Mouse (Mus musculus) forebrain, embryonic 15.5 days (tissue): ENCODE data around the gene Prnd. TPM values are rescaled to one million over a fixed set of nuclear protein-coding genes. Genes with fewer than 3 reads are reported as not detected.

Experiments
- ATAC-seq: fragments of 200-750 bp; cut with Nextera tagmentation; replicated peaks from 2 replicates; pipeline ENCODE4 v1.8.0; 2017; ENCODE audit warnings: mild to moderate bottlenecking, moderate TSS enrichment, moderate library complexity
- H3K27ac ChIP-seq: fragments of 300-500 bp; sonication (generic); replicated peaks from 2 replicates; pipeline ENCODE4 v1.5.1; 2015; ENCODE audit warnings: mild to moderate bottlenecking, inconsistent platforms
- H3K27me3 ChIP-seq: fragments of 300-500 bp; sonication (generic); 2 replicates; pipeline ENCODE4 v1.6.1; 2015; ENCODE audit warnings: inconsistent platforms
- H3K36me3 ChIP-seq: fragments of 300-500 bp; sonication (generic); 2 replicates; pipeline ENCODE4 v1.6.1; 2015; ENCODE audit warnings: mild to moderate bottlenecking, inconsistent platforms
- H3K4me1 ChIP-seq: fragments of 300-500 bp; sonication (generic); 2 replicates; pipeline ENCODE4 v1.6.1; 2015; ENCODE audit warnings: inconsistent platforms
- H3K4me2 ChIP-seq: fragments of 300-500 bp; sonication (generic); replicated peaks from 2 replicates; pipeline ENCODE4 v1.6.1; 2015; ENCODE audit warnings: mild to moderate bottlenecking, inconsistent platforms
- H3K4me3 ChIP-seq: fragments of 300-500 bp; sonication (generic); 2 replicates; pipeline ENCODE4 v1.5.1; 2015; ENCODE audit warnings: mild to moderate bottlenecking, inconsistent platforms
- H3K9ac ChIP-seq: fragments of 300-500 bp; sonication (generic); replicated peaks from 2 replicates; pipeline ENCODE4 v1.6.1; 2015; ENCODE audit warnings: mild to moderate bottlenecking, inconsistent platforms
- H3K9me3 ChIP-seq: fragments of 300-500 bp; sonication (generic); 2 replicates; pipeline ENCODE4 v1.6.1; 2016; ENCODE audit warnings: inconsistent platforms
- WGBS: fragments of 180-500 bp; shearing (Covaris S2); methylation state at CpG from one replicate; pipeline ENCODE4 v1.1.7; 2015; ENCODE audit warnings: mixed read lengths; 5-methylcytosine and 5-hydroxymethylcytosine counted together
- polyA plus RNA-seq: library from polyadenylated mRNA; unstranded; fragments of >200 nt; fragmentation: Nextera tagmentation; extraction: Ambion mirVana; gene quantifications from 2 replicates; pipeline ENCODE4 v1.2.1, GENCODE M21; 2015

Gene Prnd
- polyA plus RNA-seq, 1 experiment from 2014 or later, result 10.0 TPM

- H3K27ac ChIP-seq, result peak overlapping the region; percentile 98
- peak overlapping the region; percentile 94 for H3K4me3 ChIP-seq
- no peaks in the 10 kb centered on the region for H3K27me3 ChIP-seq
- peaks cover 14% of the 10 kb centered on the region; the same call in 1 of the 2 replicates for H3K36me3 ChIP-seq
- H3K4me2 ChIP-seq, result peak overlapping the region; percentile 54
- H3K9me3 ChIP-seq, result no peaks in the 10 kb centered on the region
- H3K4me1 ChIP-seq, result peaks cover 44% of the 10 kb centered on the region
- no peak for ATAC-seq
- H3K9ac ChIP-seq, result peak overlapping the region; percentile 94
- WGBS, result 14% methylated on average over 4 of the region's 4 CpGs
These were observed 39.3 kb upstream of the Prnd start for GRCm38 (mm10) chr2:131911341-131911740.

GRCm38 (mm10) chr2:131912526-131913258, 38.0 kb upstream of the Prnd start:
- no peak overlapping the region for H3K9ac ChIP-seq
- WGBS, result 87% methylated on average over 8 of the region's 8 CpGs
- no peak overlapping the region for H3K27ac ChIP-seq
- H3K27me3 ChIP-seq, result no peaks in the 10 kb centered on the region
- peaks cover 44% of the 10 kb centered on the region for H3K4me1 ChIP-seq
- H3K4me2 ChIP-seq, result peak overlapping the region; percentile 54
- no peaks in the 10 kb centered on the region for H3K9me3 ChIP-seq
- peaks cover 21% of the 10 kb centered on the region for H3K36me3 ChIP-seq
- ATAC-seq, result no peak
- peak overlapping the region; percentile 94 for H3K4me3 ChIP-seq

- 70% methylated on average over 7 of the region's 7 CpGs for WGBS
- H3K9me3 ChIP-seq, result no peaks in the 10 kb centered on the region
- H3K27me3 ChIP-seq, result no peaks in the 10 kb centered on the region
- peaks cover 12% of the 10 kb centered on the region for H3K36me3 ChIP-seq
- H3K4me2 ChIP-seq, result no peak overlapping the region
- no peak for ATAC-seq
- no peak overlapping the region for H3K4me3 ChIP-seq
- H3K27ac ChIP-seq, result 0 out of 2 replicates have a peak overlapping the region, but pooled peaks have one; percentile 69
- H3K4me1 ChIP-seq, result peaks cover 15% of the 10 kb centered on the region
- no peak overlapping the region for H3K9ac ChIP-seq
These were observed 18.3 kb upstream of the Prnd start for GRCm38 (mm10) chr2:131932275-131932902.

DNA sequence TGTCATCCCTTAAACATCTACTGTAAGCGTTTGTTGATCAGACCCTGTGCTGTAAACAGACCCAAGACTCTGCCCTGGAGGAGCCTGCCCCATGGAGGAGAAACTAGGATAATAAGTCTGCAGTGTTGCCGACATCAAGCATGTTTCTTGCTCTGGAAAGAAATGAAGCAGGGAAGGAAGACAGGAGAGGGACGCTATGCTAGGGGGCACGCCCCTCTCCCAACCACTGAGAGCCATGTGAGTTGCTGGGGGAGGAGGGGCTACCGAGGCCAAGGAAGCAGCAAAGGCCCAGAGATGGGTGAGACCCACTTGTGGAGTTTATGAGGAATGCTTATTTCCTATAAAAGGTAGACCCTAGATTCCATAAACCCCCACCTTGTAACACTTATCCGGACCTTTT, 17.6 kb upstream of the Prnd start:
- H3K27me3 ChIP-seq, result no peaks in the 10 kb centered on the region
- no peak overlapping the region for H3K9ac ChIP-seq
- WGBS, result 24% methylated on average over 6 of the region's 6 CpGs
- H3K27ac ChIP-seq, result peak overlapping the region; percentile 69
- H3K4me3 ChIP-seq, result no peak overlapping the region
- ATAC-seq, result no peak; the same call in 1 of the 2 replicates
- H3K4me1 ChIP-seq, result peaks cover 15% of the 10 kb centered on the region
- peaks cover 18% of the 10 kb centered on the region for H3K36me3 ChIP-seq
- no peaks in the 10 kb centered on the region for H3K9me3 ChIP-seq
- H3K4me2 ChIP-seq, result no peak overlapping the region

- peaks cover 15% of the 10 kb centered on the region for H3K4me1 ChIP-seq
- H3K9me3 ChIP-seq, result no peaks in the 10 kb centered on the region
- H3K9ac ChIP-seq, result no peak overlapping the region
- no peak overlapping the region for H3K4me2 ChIP-seq
- 28% methylated on average over 3 of the region's 3 CpGs for WGBS
- H3K27me3 ChIP-seq, result no peaks in the 10 kb centered on the region
- ATAC-seq, result peak; percentile 45; the same call in 1 of the 2 replicates
- H3K27ac ChIP-seq, result peak overlapping the region; percentile 69
- H3K4me3 ChIP-seq, result no peak overlapping the region
- H3K36me3 ChIP-seq, result peaks cover 19% of the 10 kb centered on the region
These were observed 17.1 kb upstream of the Prnd start for GRCm38 (mm10) chr2:131933598-131933997.

GRCm38 (mm10) chr2:131934243-131934642, 16.4 kb upstream of the Prnd start:
- no peaks in the 10 kb centered on the region for H3K9me3 ChIP-seq
- no peak overlapping the region for H3K4me2 ChIP-seq
- peaks cover 15% of the 10 kb centered on the region for H3K4me1 ChIP-seq
- no peak overlapping the region for H3K4me3 ChIP-seq
- no peak for ATAC-seq
- H3K36me3 ChIP-seq, result peaks cover 19% of the 10 kb centered on the region
- H3K27me3 ChIP-seq, result no peaks in the 10 kb centered on the region
- H3K27ac ChIP-seq, result no peak overlapping the region
- H3K9ac ChIP-seq, result no peak overlapping the region
- WGBS, result 96% methylated on average over 2 of the region's 2 CpGs

GRCm38 (mm10) chr2:131935390-131936105, 15.1 kb upstream of the Prnd start:
- Histone ChIP-seq H3K27me3 (no peaks in the 10 kb centered on the region), H3K4me2 (no peak overlapping the region), H3K9ac (no peak overlapping the region), H3K4me3 (no peak overlapping the region), H3K9me3 (no peaks in the 10 kb centered on the region), H3K4me1 (peaks cover 15% of the 10 kb centered on the region), H3K36me3 (peaks cover 19% of the 10 kb centered on the region), H3K27ac (no peak overlapping the region)
- no peak for ATAC-seq
- 80% methylated on average over 10 of the region's 10 CpGs for WGBS

DNA sequence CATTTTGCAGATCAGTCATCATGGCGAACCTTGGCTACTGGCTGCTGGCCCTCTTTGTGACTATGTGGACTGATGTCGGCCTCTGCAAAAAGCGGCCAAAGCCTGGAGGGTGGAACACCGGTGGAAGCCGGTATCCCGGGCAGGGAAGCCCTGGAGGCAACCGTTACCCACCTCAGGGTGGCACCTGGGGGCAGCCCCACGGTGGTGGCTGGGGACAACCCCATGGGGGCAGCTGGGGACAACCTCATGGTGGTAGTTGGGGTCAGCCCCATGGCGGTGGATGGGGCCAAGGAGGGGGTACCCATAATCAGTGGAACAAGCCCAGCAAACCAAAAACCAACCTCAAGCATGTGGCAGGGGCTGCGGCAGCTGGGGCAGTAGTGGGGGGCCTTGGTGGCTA, 14.3 kb upstream of the Prnd start:
- Histone ChIP-seq H3K27me3 (no peaks in the 10 kb centered on the region), H3K36me3 (peaks cover 19% of the 10 kb centered on the region), H3K4me2 (no peak overlapping the region), H3K9me3 (no peaks in the 10 kb centered on the region), H3K4me1 (peaks cover 15% of the 10 kb centered on the region), H3K9ac (no peak overlapping the region), H3K4me3 (no peak overlapping the region), H3K27ac (no peak overlapping the region)
- WGBS, result 98% methylated on average over 10 of the region's 10 CpGs
- no peak for ATAC-seq

GRCm38 (mm10) chr2:131939404-131940111, 11.1 kb upstream of the Prnd start:
- H3K4me1 ChIP-seq, result no peaks in the 10 kb centered on the region
- peaks cover 19% of the 10 kb centered on the region for H3K36me3 ChIP-seq
- no peaks in the 10 kb centered on the region for H3K27me3 ChIP-seq
- H3K4me3 ChIP-seq, result no peak overlapping the region
- H3K9ac ChIP-seq, result no peak overlapping the region
- WGBS, result 40% methylated on average over 8 of the region's 8 CpGs
- ATAC-seq, result peak; percentile 83
- H3K9me3 ChIP-seq, result no peaks in the 10 kb centered on the region
- H3K27ac ChIP-seq, result no peak overlapping the region; the same call in 1 of the 2 replicates
- H3K4me2 ChIP-seq, result no peak overlapping the region

DNA sequence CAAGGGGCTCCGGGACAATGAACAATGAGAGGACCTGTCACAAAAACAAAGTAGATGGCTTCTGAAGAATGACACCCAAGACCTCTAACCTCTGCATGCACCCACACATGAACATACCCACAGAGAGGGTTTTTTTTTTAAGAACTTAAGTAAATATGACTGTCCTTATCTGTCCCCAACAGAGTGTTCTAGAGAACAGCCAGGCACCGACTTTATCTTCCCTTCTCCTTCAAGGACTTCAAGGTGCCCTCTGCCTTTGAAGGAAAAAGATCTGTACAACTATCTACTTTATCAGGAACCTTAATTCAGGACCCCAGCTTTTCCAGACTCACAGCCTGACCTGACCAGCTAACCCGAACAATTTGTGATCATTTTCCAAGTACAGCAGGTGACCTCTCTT, 10.2 kb upstream of the Prnd start:
- Histone ChIP-seq H3K4me2 (no peak overlapping the region), H3K9ac (no peak overlapping the region), H3K27ac (no peak overlapping the region), H3K9me3 (no peaks in the 10 kb centered on the region), H3K4me3 (no peak overlapping the region), H3K27me3 (no peaks in the 10 kb centered on the region), H3K36me3 (peaks cover 19% of the 10 kb centered on the region), H3K4me1 (no peaks in the 10 kb centered on the region)
- ATAC-seq, result no peak
- 91% methylated on average over 3 of the region's 3 CpGs for WGBS

GRCm38 (mm10) chr2:131941501-131941900, 9.2 kb upstream of the Prnd start:
- H3K4me1 ChIP-seq, result no peaks in the 10 kb centered on the region
- WGBS, result 75% methylated on average over 6 of the region's 6 CpGs
- H3K9me3 ChIP-seq, result no peaks in the 10 kb centered on the region
- no peak overlapping the region for H3K9ac ChIP-seq
- no peak overlapping the region for H3K4me3 ChIP-seq
- no peak overlapping the region for H3K27ac ChIP-seq
- ATAC-seq, result no peak
- no peaks in the 10 kb centered on the region for H3K27me3 ChIP-seq
- H3K4me2 ChIP-seq, result no peak overlapping the region
- peaks cover 17% of the 10 kb centered on the region for H3K36me3 ChIP-seq

- Histone ChIP-seq H3K27me3 (no peaks in the 10 kb centered on the region), H3K4me3 (no peak overlapping the region), H3K9me3 (no peaks in the 10 kb centered on the region), H3K4me2 (no peak overlapping the region), H3K36me3 (no peaks in the 10 kb centered on the region), H3K9ac (no peak overlapping the region), H3K4me1 (no peaks in the 10 kb centered on the region), H3K27ac (no peak overlapping the region)
- no peak for ATAC-seq
- 13% methylated on average over 1 of the region's 1 CpGs for WGBS
These were observed 6.3 kb upstream of the Prnd start for GRCm38 (mm10) chr2:131944370-131944769.
